Mouse (Mus musculus): ENCODE data around the gene Akr7a5.

Gene Akr7a5

DNA sequence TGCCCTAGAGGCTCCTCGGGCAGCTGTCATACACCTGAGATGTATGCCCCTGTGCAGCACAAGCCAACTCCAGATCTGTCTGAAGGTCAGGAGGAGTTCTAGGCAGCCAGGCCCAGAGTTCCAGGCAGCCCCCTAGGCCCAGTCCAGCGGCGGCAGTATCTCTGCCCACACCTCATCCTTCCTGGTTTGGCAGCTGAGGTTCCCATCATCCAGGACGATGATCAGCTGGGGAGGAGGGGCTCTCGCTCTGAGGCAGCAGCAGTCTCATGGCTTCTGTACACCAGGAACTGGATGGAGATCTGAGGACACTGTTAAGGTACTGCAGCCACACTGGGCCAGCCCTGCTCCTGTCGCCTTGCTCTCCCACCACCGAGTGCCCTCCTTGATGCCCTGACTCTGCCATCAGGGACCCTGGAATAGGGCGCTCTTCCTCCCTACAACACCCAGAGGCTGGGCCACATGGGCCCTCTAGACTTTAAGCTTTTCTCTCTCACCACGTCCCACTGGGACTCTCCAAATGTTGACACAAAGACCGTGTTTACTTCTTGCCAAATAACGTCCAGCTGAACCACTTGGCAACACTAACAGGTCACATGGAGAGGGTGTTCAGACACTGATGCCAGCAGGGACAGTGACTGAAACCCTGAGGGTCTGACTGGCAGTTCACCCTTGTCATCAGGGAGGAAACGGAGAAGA is 11.7 kb upstream of the Akr7a5 start:
- in situ Hi-C loops (cut with MboI): no loop called here

GRCm38 (mm10) chr4:139301780-139302179 is 8.8 kb upstream of the Akr7a5 start:
- in situ Hi-C loops (cut with MboI): no loop called here

DNA sequence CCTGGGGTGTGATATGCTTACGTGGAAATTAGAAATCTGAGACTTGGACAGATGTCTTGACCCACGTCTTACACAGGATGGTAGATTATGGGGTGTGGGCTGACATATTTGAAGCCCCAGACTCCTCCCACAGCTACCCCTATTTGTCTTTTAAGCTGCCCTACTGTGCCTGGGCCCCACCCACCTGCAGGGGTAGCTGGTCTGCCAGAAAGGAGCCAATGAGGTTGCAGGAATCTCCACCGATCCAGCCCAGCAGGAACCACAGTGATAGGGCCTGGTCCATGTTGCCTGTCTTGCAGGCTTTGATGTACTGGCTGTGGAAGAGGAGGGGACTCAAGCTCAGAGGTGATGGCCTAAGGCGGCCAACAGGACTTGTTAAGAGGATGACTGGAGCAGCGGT is 8.3 kb upstream of the Akr7a5 start:
- in situ Hi-C loops (cut with MboI): no loop called here

GRCm38 (mm10) chr4:139305521-139305920 is 5.0 kb upstream of the Akr7a5 start:
- in situ Hi-C loops (cut with MboI): no loop called here

DNA sequence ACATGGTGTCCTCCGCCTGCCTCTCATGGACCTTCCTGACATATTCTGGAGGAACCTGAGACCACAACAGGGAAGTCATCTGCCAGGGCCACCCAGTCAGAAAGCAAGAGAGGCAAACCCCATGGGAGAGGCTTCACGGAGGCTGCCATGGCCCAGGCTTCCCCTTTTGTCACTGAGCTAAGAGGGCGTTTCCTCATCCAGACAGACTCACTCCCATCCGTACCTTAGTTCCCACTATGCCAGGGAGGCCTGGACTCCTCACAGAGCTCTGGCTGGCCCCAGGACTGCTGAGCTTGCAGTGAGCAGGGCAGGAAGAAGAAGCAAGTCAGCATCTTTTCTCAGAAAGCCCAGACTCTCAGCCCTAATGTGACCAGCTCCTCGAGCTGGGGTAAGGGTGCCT is 2.6 kb upstream of the Akr7a5 start:
- in situ Hi-C loops (cut with MboI): no loop called here

DNA sequence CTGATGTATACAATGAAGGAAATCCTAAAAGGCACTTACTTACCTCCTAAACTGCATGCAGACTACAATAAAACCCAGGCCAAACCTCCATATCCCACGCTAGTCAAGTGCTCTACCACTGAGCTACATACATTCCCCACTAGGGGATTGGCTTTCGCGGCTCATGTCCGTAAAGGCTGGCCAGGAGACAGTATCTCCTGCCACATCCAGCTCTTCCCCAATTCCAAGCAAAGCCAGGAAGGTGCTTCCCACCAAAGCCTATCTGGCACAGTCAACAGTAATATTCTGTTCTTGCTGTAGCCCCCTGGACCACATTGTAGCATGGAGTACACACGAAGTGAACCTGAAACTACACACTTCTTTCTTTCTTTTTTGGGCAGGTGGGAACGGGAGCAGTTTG is 893 bp upstream of the Akr7a5 start:
- in situ Hi-C loops (cut with MboI): no loop called here

GRCm38 (mm10) chr4:139310899-139311701 is 556 bp downstream of the Akr7a5 start:
- in situ Hi-C loops (cut with MboI): no loop called here

GRCm38 (mm10) chr4:139311707-139312106 is 1.2 kb downstream of the Akr7a5 start:
- in situ Hi-C loops (cut with MboI): no loop called here

- in situ Hi-C loops (cut with MboI): no loop called here
These were observed 2.1 kb downstream of the Akr7a5 start for GRCm38 (mm10) chr4:139312632-139313031.

- in situ Hi-C loops (cut with MboI): no loop called here
These were observed 7.9 kb downstream of the Akr7a5 start for GRCm38 (mm10) chr4:139318449-139318848.

DNA sequence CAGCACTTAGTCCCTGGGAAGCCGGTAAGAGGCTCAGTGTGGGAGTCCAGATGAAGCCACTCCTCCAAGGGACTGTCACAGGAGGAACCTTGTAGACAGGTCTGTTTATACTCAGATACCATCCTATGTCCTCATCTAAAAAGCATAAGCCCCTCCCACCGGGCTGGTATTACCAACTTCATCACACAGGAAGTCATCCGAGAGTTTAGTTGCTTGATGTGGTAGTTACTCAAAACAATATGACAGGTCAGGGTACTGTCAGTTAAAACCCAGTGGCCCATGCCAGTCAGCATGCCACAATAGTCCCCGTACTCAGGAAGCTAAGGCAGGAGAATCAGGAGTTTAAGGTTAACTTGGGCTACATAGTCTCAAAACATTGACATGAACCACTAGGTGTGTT is 9.2 kb downstream of the Akr7a5 start:
- in situ Hi-C loops (cut with MboI): no loop called here

DNA sequence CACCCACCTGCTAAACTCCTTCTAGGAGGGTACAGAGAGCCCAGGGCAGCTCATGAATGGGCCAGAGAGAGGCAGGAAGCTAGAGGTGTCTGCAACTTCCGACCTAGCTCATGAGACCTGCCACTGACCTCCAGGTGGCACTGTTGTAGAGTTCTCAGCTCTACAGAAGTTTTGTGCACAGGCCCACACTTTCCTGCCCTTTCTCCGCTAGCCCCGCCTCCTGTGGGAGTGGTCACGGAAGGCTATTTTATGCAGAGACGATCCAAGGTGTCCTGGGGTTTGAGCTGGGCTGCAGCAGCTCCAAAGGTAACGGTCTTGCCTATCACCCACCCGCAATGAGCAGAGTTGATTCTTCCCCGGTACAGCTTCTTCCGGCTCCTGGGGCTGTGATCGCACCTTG is 20.1 kb downstream of the Akr7a5 start:
- in situ Hi-C loops (cut with MboI): no loop called here

DNA sequence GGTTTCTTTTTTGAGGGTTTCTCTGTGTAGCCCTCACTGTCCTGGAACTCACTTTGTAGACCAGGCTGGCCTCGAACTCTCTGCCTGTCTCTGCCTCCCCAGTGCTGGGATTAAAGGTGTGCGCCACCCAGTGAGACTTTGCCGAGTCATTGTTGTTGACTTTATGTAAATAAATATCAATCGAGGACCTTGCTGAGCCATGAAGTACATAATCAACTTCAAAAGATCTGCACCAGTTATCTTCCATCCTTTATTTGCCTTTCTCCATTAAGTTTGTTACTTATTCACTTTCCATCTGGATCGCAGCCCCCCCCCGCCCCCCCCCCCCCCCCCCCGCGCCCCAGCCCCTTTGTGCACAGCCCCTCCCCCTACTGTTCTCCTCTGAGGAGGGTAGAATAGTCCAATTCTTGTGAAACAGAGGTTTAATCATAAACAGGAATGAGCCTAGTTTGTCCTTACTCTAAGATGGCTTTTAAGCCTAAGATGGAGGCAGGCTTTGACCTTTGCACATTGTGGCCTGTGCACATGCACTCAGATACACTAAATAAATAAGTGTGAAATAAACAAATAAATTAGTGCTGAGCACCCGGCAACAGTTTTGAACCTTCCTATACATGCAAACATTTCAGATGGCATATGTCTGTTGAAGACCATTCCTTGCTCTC is 24.2 kb downstream of the Akr7a5 start:
- in situ Hi-C loops (cut with MboI): no loop called here

DNA sequence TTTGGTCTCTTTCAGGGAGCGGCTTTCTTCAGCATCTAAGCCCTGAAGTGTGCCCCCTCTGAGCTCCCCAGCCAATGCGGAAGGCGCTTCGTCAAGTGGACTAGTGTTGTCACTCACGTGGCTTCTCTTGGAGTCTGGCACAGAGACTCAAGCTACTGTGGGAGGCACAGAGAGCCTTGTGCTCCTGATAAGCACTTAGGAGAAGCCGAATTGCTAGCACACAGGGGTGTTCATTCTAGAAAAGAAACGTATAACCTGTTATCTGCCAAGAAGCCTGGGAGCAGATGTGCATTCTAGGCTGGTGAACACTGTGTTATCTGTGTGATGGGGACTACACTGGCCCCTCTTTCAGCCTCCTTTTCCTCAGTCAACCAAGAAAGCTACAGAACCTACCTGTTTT is 25.0 kb downstream of the Akr7a5 start:
- in situ Hi-C loops (cut with MboI): no loop called here

DNA sequence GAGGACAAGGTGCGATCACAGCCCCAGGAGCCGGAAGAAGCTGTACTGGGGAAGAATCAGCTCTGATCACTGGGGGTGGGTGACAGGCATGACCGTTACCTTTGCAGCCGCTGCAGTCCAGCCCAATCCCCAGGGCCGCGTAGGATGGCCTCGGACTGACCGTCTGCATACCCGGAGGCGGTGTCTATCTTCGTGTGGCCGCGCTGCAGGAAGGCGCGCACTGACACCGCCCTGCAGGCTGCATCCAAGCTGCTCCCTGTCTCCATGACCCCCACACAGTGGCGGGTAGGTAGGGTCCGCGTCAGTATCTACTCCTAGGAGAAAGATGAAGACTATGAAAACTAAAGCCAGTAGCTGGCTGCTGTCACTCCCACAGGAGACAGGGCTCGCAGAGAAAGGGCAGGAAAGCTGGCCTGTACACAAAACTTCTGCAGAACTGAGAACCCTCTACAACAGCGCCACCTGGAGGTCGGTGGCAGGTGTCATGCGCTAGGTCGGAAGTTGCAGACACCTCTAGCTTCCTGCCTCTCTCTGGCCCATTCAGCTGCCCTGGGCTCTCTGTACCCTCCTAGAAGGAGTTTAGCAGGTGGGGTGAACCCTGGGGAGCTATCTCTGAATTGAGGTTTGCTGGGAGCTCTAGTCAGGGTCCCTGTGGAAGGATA is 26.4 kb downstream of the Akr7a5 start:
- in situ Hi-C loops (cut with MboI): no loop called here

DNA sequence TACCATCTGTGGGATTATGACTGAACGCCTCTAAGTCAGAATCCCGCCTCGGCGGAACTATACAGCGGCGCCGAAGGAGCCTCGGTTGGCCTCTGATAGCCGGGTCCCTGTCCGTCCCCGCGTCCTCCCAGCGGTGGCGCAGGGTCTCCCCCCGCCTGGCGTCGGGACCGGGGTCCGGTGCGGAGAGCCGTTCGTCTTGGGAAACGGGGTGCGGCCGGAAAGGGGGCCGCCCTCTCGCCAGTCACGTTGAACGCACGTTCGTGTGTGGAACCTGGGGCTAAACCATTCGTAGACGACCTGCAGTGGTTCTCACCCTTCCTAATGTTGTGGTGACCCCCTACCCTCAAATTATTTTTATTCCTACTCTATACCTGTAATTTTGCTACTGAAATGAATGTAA is 27.6 kb downstream of the Akr7a5 start:
- in situ Hi-C loops (cut with MboI): no loop called here

GRCm38 (mm10) chr4:139340835-139341234 is 30.3 kb downstream of the Akr7a5 start:
- in situ Hi-C loops (cut with MboI): no loop called here

GRCm38 (mm10) chr4:139341556-139342233 is 31.2 kb downstream of the Akr7a5 start:
- in situ Hi-C loops (cut with MboI): no loop called here

GRCm38 (mm10) chr4:139343718-139344117 is 33.2 kb downstream of the Akr7a5 start:
- in situ Hi-C loops (cut with MboI): no loop called here

GRCm38 (mm10) chr4:139345416-139346019 is 35.0 kb downstream of the Akr7a5 start:
- in situ Hi-C loops (cut with MboI): no loop called here

DNA sequence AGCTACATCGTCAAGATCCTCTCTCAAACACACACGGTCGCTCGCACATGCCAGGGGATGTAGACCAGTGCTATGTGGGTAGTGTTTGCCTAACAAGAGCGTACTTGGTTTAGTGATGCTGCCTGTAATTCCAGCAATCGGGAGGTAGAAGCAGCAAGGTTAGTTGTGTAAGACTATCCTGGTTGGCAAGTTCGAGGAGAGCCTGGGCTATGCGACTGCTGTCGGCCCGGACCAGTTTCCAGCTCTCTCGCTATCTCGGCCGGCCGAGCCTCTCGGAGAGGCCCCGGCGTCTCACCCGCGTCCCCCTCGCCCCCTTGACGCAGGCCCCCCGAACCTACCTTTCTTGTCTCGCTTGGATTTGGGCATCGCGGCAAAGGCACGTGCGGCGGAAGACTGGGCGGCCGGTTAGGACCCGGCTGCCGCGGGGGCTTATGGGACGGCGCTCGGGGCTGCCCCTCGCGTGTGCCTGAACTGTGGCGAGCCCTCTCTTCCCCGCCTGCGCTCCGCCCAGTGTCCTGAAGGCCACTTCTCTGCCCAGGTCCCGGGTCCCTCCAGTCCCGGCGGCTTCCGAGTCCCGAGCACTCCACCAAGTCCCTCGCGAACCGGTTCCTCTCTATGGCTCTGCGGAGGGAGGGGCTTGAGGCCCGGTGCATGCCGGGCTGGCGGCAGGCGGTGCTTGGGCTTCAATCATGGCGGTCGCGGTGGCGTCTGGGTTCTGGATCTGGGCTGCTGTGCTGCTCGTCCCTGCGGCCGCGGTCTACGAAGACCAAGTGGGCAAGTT is 41.6 kb downstream of the Akr7a5 start, which contains the start of the genes Mrto4, Emc1 and Ubr4:
Mrto4 (minus strand) TSS at position 646 of the 781 bp plus-strand sequence.
Emc1 (plus strand) TSS at position 657 of the 781 bp plus-strand sequence.
Ubr4 (plus strand) TSS at position 679 of the 781 bp plus-strand sequence.
- in situ Hi-C loops (cut with MboI): no loop called here

Data from mature B cell (primary cell).